Mouse (Mus musculus) limb, embryonic 12.5 days (tissue): Measurements from ENCODE around the gene Pphln1. TPM values are rescaled to one million over a fixed set of nuclear protein-coding genes. Genes with fewer than 3 reads are reported as not detected.

ENCODE experiments used
- ATAC-seq: fragments of 200-750 bp; cut with Nextera tagmentation; 2 replicates; pipeline ENCODE4 v1.8.0; 2017; ENCODE audit warnings: low read depth, moderate TSS enrichment; ENCODE audit not compliant: insufficient number of reproducible peaks, insufficient read depth, low FRiP score, low TSS enrichment
- H3K27ac ChIP-seq: fragments of 300-500 bp; sonication (generic); 2 replicates; pipeline ENCODE4 v1.5.1; 2016; ENCODE audit warnings: mild to moderate bottlenecking, moderate library complexity
- H3K27me3 ChIP-seq: fragments of 300-500 bp; sonication (generic); 2 replicates; pipeline ENCODE4 v1.6.1; 2016; ENCODE audit warnings: mild to moderate bottlenecking, moderate library complexity
- H3K36me3 ChIP-seq: fragments of 300-500 bp; sonication (generic); 2 replicates; pipeline ENCODE4 v1.6.1; 2016; ENCODE audit warnings: mild to moderate bottlenecking, moderate library complexity
- H3K4me1 ChIP-seq: fragments of 300-500 bp; sonication (generic); replicated peaks from 2 replicates; pipeline ENCODE4 v1.6.1; 2016
- H3K4me2 ChIP-seq: fragments of 300-500 bp; sonication (generic); 2 replicates; pipeline ENCODE4 v1.6.1; 2016; ENCODE audit warnings: mild to moderate bottlenecking, moderate library complexity
- H3K4me3 ChIP-seq: fragments of 300-500 bp; sonication (generic); replicated peaks from 2 replicates; pipeline ENCODE4 v1.5.1; 2016; ENCODE audit warnings: mild to moderate bottlenecking
- H3K9ac ChIP-seq: fragments of 300-500 bp; sonication (generic); replicated peaks from 2 replicates; pipeline ENCODE4 v1.6.1; 2016; ENCODE audit warnings: mild to moderate bottlenecking, moderate library complexity
- H3K9me3 ChIP-seq: fragments of 300-500 bp; sonication (generic); 2 replicates; pipeline ENCODE4 v1.6.1; 2016; ENCODE audit warnings: mild to moderate bottlenecking, moderate library complexity
- WGBS: fragments of 180-500 bp; shearing (Covaris S2); methylation state at CpG from one replicate; pipeline ENCODE4 v1.1.7; 2016; 5-methylcytosine and 5-hydroxymethylcytosine counted together
- polyA plus RNA-seq: library from polyadenylated mRNA; unstranded; fragments of >200 nt; fragmentation: Nextera tagmentation; extraction: Ambion mirVana; gene quantifications from 2 replicates; pipeline ENCODE4 v1.2.1, GENCODE M21; 2016

Gene Pphln1
- polyA plus RNA-seq, 1 experiment from 2014 or later = 84.7 TPM

GRCm38 (mm10) chr15:93475688-93476087 lies 77.5 kb downstream of the Pphln1 start:
- WGBS = 31% methylated on average over 8 of the region's 8 CpGs
- no peak for ATAC-seq

GRCm38 (mm10) chr15:93477729-93478128 lies 79.6 kb downstream of the Pphln1 start:
- Histone ChIP-seq H3K27me3 (no peaks in the 10 kb centered on the region), H3K4me1 (peaks cover 23% of the 10 kb centered on the region), H3K9me3 (no peaks in the 10 kb centered on the region), H3K27ac (no peak overlapping the region), H3K36me3 (peaks cover 3% of the 10 kb centered on the region; the same call in 1 of the 2 replicates), H3K4me2 (no peak overlapping the region), H3K4me3 (no peak overlapping the region), H3K9ac (no peak overlapping the region)
- ATAC-seq = no peak
- WGBS = 90% methylated on average over 4 of the region's 4 CpGs

More at GRCm38 (mm10) chr15:93475688-93476087, 77.5 kb downstream of the Pphln1 start:
- Histone ChIP-seq H3K9ac (no peak overlapping the region), H3K9me3 (no peaks in the 10 kb centered on the region), H3K4me1 (peaks cover 32% of the 10 kb centered on the region), H3K27ac (no peak overlapping the region), H3K4me3 (no peak overlapping the region), H3K36me3 (peaks cover 3% of the 10 kb centered on the region; the same call in 1 of the 2 replicates), H3K4me2 (no peak overlapping the region), H3K27me3 (no peaks in the 10 kb centered on the region)

- Histone ChIP-seq H3K4me2 (no peak overlapping the region), H3K4me3 (no peak overlapping the region), H3K27ac (no peak overlapping the region), H3K9ac (no peak overlapping the region), H3K9me3 (no peaks in the 10 kb centered on the region), H3K4me1 (peaks cover 23% of the 10 kb centered on the region), H3K36me3 (0 out of 2 replicates have a peak, but pooled peaks cover 3% of the 10 kb centered on the region), H3K27me3 (no peaks in the 10 kb centered on the region)
- ATAC-seq = no peak
- WGBS = 88% methylated on average over 3 of the region's 3 CpGs
Measured at GRCm38 (mm10) chr15:93478676-93479075, 80.5 kb downstream of the Pphln1 start.

GRCm38 (mm10) chr15:93479445-93479844 lies 81.3 kb downstream of the Pphln1 start:
- Histone ChIP-seq H3K36me3 (0 out of 2 replicates have a peak, but pooled peaks cover 3% of the 10 kb centered on the region), H3K27me3 (no peaks in the 10 kb centered on the region), H3K4me3 (no peak overlapping the region), H3K4me1 (peaks cover 23% of the 10 kb centered on the region), H3K9me3 (no peaks in the 10 kb centered on the region), H3K27ac (no peak overlapping the region), H3K4me2 (no peak overlapping the region), H3K9ac (no peak overlapping the region)
- ATAC-seq = no peak
- WGBS = 77% methylated on average over 4 of the region's 4 CpGs

GRCm38 (mm10) chr15:93481112-93481511 lies 83.0 kb downstream of the Pphln1 start:
- no peak for ATAC-seq
- 94% methylated on average over 10 of the region's 10 CpGs for WGBS
- Histone ChIP-seq H3K4me2 (no peak overlapping the region), H3K4me3 (no peak overlapping the region), H3K36me3 (0 out of 2 replicates have a peak, but pooled peaks cover 3% of the 10 kb centered on the region), H3K27ac (no peak overlapping the region), H3K9ac (no peak overlapping the region), H3K9me3 (no peaks in the 10 kb centered on the region), H3K27me3 (no peaks in the 10 kb centered on the region), H3K4me1 (peaks cover 14% of the 10 kb centered on the region)

- WGBS = 78% methylated on average over 7 of the region's 7 CpGs
- Histone ChIP-seq H3K36me3 (peaks cover 12% of the 10 kb centered on the region; the same call in 1 of the 2 replicates), H3K9me3 (no peaks in the 10 kb centered on the region), H3K27ac (no peak overlapping the region), H3K4me3 (no peak overlapping the region), H3K9ac (no peak overlapping the region), H3K4me1 (peaks cover 11% of the 10 kb centered on the region), H3K4me2 (no peak overlapping the region), H3K27me3 (no peaks in the 10 kb centered on the region)
- no peak for ATAC-seq
Measured at GRCm38 (mm10) chr15:93484261-93484710, 86.1 kb downstream of the Pphln1 start.

GRCm38 (mm10) chr15:93485252-93485651 lies 87.1 kb downstream of the Pphln1 start:
- H3K4me1 ChIP-seq = peaks cover 11% of the 10 kb centered on the region
- no peak overlapping the region for H3K9ac ChIP-seq
- no peaks in the 10 kb centered on the region for H3K27me3 ChIP-seq
- H3K4me2 ChIP-seq = no peak overlapping the region
- no peak overlapping the region for H3K27ac ChIP-seq
- 78% methylated on average over 3 of the region's 3 CpGs for WGBS
- peaks cover 17% of the 10 kb centered on the region; the same call in 1 of the 2 replicates for H3K36me3 ChIP-seq
- no peak for ATAC-seq
- H3K4me3 ChIP-seq = no peak overlapping the region
- H3K9me3 ChIP-seq = no peaks in the 10 kb centered on the region

GRCm38 (mm10) chr15:93486066-93486465 lies 87.9 kb downstream of the Pphln1 start:
- Histone ChIP-seq H3K9ac (no peak overlapping the region), H3K36me3 (peaks cover 17% of the 10 kb centered on the region; the same call in 1 of the 2 replicates), H3K4me3 (no peak overlapping the region), H3K27me3 (no peaks in the 10 kb centered on the region), H3K4me1 (peaks cover 11% of the 10 kb centered on the region), H3K4me2 (no peak overlapping the region), H3K27ac (no peak overlapping the region), H3K9me3 (no peaks in the 10 kb centered on the region)
- 83% methylated on average over 7 of the region's 7 CpGs for WGBS
- ATAC-seq = no peak

GRCm38 (mm10) chr15:93489597-93489996 lies 91.4 kb downstream of the Pphln1 start:
- Histone ChIP-seq H3K9ac (no peak overlapping the region), H3K4me3 (no peak overlapping the region), H3K36me3 (peaks cover 28% of the 10 kb centered on the region; the same call in 1 of the 2 replicates), H3K27me3 (no peaks in the 10 kb centered on the region), H3K9me3 (no peaks in the 10 kb centered on the region), H3K27ac (no peak overlapping the region), H3K4me1 (peaks cover 11% of the 10 kb centered on the region), H3K4me2 (no peak overlapping the region)
- no peak for ATAC-seq
- WGBS = 95% methylated on average over 4 of the region's 4 CpGs

- H3K36me3 ChIP-seq = peaks cover 46% of the 10 kb centered on the region
- no peaks in the 10 kb centered on the region for H3K27me3 ChIP-seq
Measured at GRCm38 (mm10) chr15:93494700-93495099, 96.5 kb downstream of the Pphln1 start.

GRCm38 (mm10) chr15:93499866-93500265 lies 101.7 kb downstream of the Pphln1 start:
- Histone ChIP-seq H3K4me1 (no peaks in the 10 kb centered on the region), H3K4me3 (no peak overlapping the region), H3K27me3 (no peaks in the 10 kb centered on the region), H3K9ac (no peak overlapping the region), H3K27ac (no peak overlapping the region), H3K9me3 (no peaks in the 10 kb centered on the region), H3K4me2 (no peak overlapping the region), H3K36me3 (peaks cover 80% of the 10 kb centered on the region)
- WGBS = 88% methylated on average over 9 of the region's 9 CpGs
- no peak for ATAC-seq

More at GRCm38 (mm10) chr15:93494700-93495099, 96.5 kb downstream of the Pphln1 start:
- Histone ChIP-seq H3K9me3 (no peaks in the 10 kb centered on the region), H3K9ac (no peak overlapping the region), H3K27ac (no peak overlapping the region), H3K4me2 (no peak overlapping the region), H3K4me1 (no peaks in the 10 kb centered on the region), H3K4me3 (no peak overlapping the region)
- 78% methylated on average over 7 of the region's 7 CpGs for WGBS
- ATAC-seq = no peak

GRCm38 (mm10) chr15:93502703-93503102 lies 104.6 kb downstream of the Pphln1 start:
- Histone ChIP-seq H3K27ac (no peak overlapping the region), H3K4me3 (no peak overlapping the region), H3K4me2 (no peak overlapping the region), H3K36me3 (peaks cover 95% of the 10 kb centered on the region), H3K27me3 (no peaks in the 10 kb centered on the region), H3K9me3 (no peaks in the 10 kb centered on the region), H3K9ac (no peak overlapping the region), H3K4me1 (no peaks in the 10 kb centered on the region)
- 93% methylated on average over 9 of the region's 9 CpGs for WGBS
- no peak for ATAC-seq
